In genomic region chr4:141394751-141395150, GRCm38 (mm10) we compare ENCODE assay signal across 11 mouse cellular contexts. TPM values are rescaled to one million over a fixed set of nuclear protein-coding genes. Genes with fewer than 3 reads are reported as not detected.
DNase-seq lines count a peak whose midpoint lies in the region; ATAC-seq and TF ChIP-seq lines count a peak whose summit lies in the region.
"Had no signal": no experiment of that assay in that cellular context is flagged by ENCODE, and none has a peak within 500 bp of the region (broad histone marks: within the 10 kb centered on the region; RNA-seq: fewer than 3 reads in every experiment).

No protein-coding gene starts in this region.

- no peak overlapping the region; the same call in 1 of the 2 replicates for H3K9ac ChIP-seq in forebrain, embryonic 12.5 days
- H3K9ac ChIP-seq in forebrain, postnatal 0 days: no peak overlapping the region
- no peak overlapping the region for H3K9ac ChIP-seq in lung, embryonic 15.5 days
- H3K9ac ChIP-seq in forebrain, embryonic 13.5 days: no peak overlapping the region
- H3K9ac ChIP-seq in liver, embryonic 15.5 days: no peak overlapping the region

- no peaks in the 10 kb centered on the region for H3K9me3 ChIP-seq in forebrain, embryonic 12.5 days
- no peaks in the 10 kb centered on the region for H3K9me3 ChIP-seq in forebrain, postnatal 0 days (ENCODE audit: low read length)
- H3K9me3 ChIP-seq in lung, embryonic 15.5 days: no peaks in the 10 kb centered on the region
- no peaks in the 10 kb centered on the region for H3K9me3 ChIP-seq in forebrain, embryonic 13.5 days (replicated peaks)
- H3K9me3 ChIP-seq in liver, embryonic 15.5 days (replicated peaks): no peaks in the 10 kb centered on the region

- peaks cover 4% of the 10 kb centered on the region for H3K4me1 ChIP-seq in forebrain, embryonic 12.5 days
- no peaks in the 10 kb centered on the region for H3K4me1 ChIP-seq in forebrain, postnatal 0 days (ENCODE audit: insufficient read depth)
- H3K4me1 ChIP-seq in lung, embryonic 15.5 days: peaks cover 9% of the 10 kb centered on the region; the same call in 1 of the 2 replicates
- no peaks in the 10 kb centered on the region for H3K4me1 ChIP-seq in forebrain, embryonic 13.5 days
- H3K4me1 ChIP-seq in liver, embryonic 15.5 days (replicated peaks): no peaks in the 10 kb centered on the region

- no peak for ATAC-seq in forebrain, embryonic 12.5 days (ENCODE audit: low FRiP score)
- ATAC-seq in forebrain, postnatal 0 days: no peak
- no peak for ATAC-seq in lung, embryonic 15.5 days (ENCODE audit: borderline replicate concordance, extremely low read depth, low FRiP score, low TSS enrichment)
- ATAC-seq in forebrain, embryonic 13.5 days: no peak
- ATAC-seq in liver, embryonic 15.5 days (ENCODE audit: insufficient read depth): no peak
- no peak for ATAC-seq in megakaryocyte, adult 5-6 weeks (ENCODE audit: poor library complexity, severe bottlenecking)

- H3K27me3 ChIP-seq in forebrain, embryonic 12.5 days: peaks cover 36% of the 10 kb centered on the region; the same call in 1 of the 2 replicates
- no peaks in the 10 kb centered on the region for H3K27me3 ChIP-seq in forebrain, postnatal 0 days (ENCODE audit: insufficient read depth, low read length)
- no peaks in the 10 kb centered on the region for H3K27me3 ChIP-seq in lung, embryonic 15.5 days
- peaks cover 13% of the 10 kb centered on the region for H3K27me3 ChIP-seq in forebrain, embryonic 13.5 days
- H3K27me3 ChIP-seq in liver, embryonic 15.5 days: peaks cover 16% of the 10 kb centered on the region

- H3K4me2 ChIP-seq in forebrain, embryonic 12.5 days: peak overlapping the region; percentile 19; the same call in 1 of the 2 replicates
- no peak overlapping the region for H3K4me2 ChIP-seq in forebrain, postnatal 0 days (ENCODE audit: low read depth)
- peak overlapping the region; percentile 38 for H3K4me2 ChIP-seq in lung, embryonic 15.5 days
- peak overlapping the region; percentile 33 for H3K4me2 ChIP-seq in forebrain, embryonic 13.5 days
- H3K4me2 ChIP-seq in liver, embryonic 15.5 days: peak overlapping the region; percentile 25

- no peak overlapping the region for H3K27ac ChIP-seq in forebrain, embryonic 12.5 days
- H3K27ac ChIP-seq in forebrain, postnatal 0 days (ENCODE audit: low read depth, low read length): no peak overlapping the region
- H3K27ac ChIP-seq in lung, embryonic 15.5 days: no peak overlapping the region
- no peak overlapping the region for H3K27ac ChIP-seq in forebrain, embryonic 13.5 days
- no peak overlapping the region for H3K27ac ChIP-seq in liver, embryonic 15.5 days (replicated peaks)

- DNase-seq in forebrain, postnatal 0 days: no peak
- no peak for DNase-seq in lung, adult 18-20 months
- no peak for DNase-seq in adrenal gland, postnatal 36 days
- DNase-seq: cerebellum, adult 11 months; gastrocnemius, postnatal 10 days had no signal

- no peak for TF ChIP-seq CTCF in forebrain, postnatal 0 days (IDR thresholded peaks at IDR 0.05; ENCODE audit: low read depth)

- no peaks in the 10 kb centered on the region for H3K36me3 ChIP-seq in forebrain, embryonic 12.5 days (replicated peaks)
- no peaks in the 10 kb centered on the region for H3K36me3 ChIP-seq in forebrain, postnatal 0 days (ENCODE audit: insufficient read depth)
- no peaks in the 10 kb centered on the region for H3K36me3 ChIP-seq in lung, embryonic 15.5 days
- H3K36me3 ChIP-seq in forebrain, embryonic 13.5 days (ENCODE audit: poor library complexity, severe bottlenecking): no peaks in the 10 kb centered on the region
- H3K36me3 ChIP-seq in liver, embryonic 15.5 days (replicated peaks): no peaks in the 10 kb centered on the region

- WGBS in forebrain, embryonic 12.5 days: 22% methylated on average over 16 of the region's 16 CpGs
- WGBS in forebrain, postnatal 0 days: 18% methylated on average over 16 of the region's 16 CpGs
- WGBS in lung, embryonic 15.5 days: 15% methylated on average over 16 of the region's 16 CpGs
- 21% methylated on average over 16 of the region's 16 CpGs for WGBS in forebrain, embryonic 13.5 days
- 22% methylated on average over 16 of the region's 16 CpGs for WGBS in liver, embryonic 15.5 days (ENCODE audit: insufficient replicate concordance)

- no peak overlapping the region for H3K4me3 ChIP-seq in forebrain, embryonic 12.5 days (replicated peaks)
- no peak overlapping the region for H3K4me3 ChIP-seq in forebrain, postnatal 0 days (ENCODE audit: low read depth, low read length)
- no peak overlapping the region for H3K4me3 ChIP-seq in lung, embryonic 15.5 days
- H3K4me3 ChIP-seq in forebrain, embryonic 13.5 days: no peak overlapping the region
- no peak overlapping the region for H3K4me3 ChIP-seq in liver, embryonic 15.5 days (replicated peaks)

RNA-seq across cellular contexts. Expression of gene Clcnka, which starts 3.8 kb away (rescaled TPM):
- polyA plus RNA-seq in forebrain, embryonic 12.5 days (2016; fragmentation: Nextera tagmentation; extraction: Ambion mirVana): not detected in 2 replicates
- 0.24 TPM in 1 of 2 replicates, not detected in the other for total RNA-seq in forebrain, postnatal 0 days (2014; rRNA removed)
- polyA plus RNA-seq in forebrain, postnatal 0 days (2015; fragmentation: Nextera tagmentation; extraction: Ambion mirVana): 0.10 TPM in 1 of 2 replicates, not detected in the other
- polyA plus RNA-seq in lung, embryonic 15.5 days (2015; fragmentation: Nextera tagmentation; extraction: Ambion mirVana): 0.19 and 0.54 TPM in 2 replicates
- 0.10 TPM in 1 of 2 replicates, not detected in the other for polyA plus RNA-seq in forebrain, embryonic 13.5 days (2015; fragmentation: Nextera tagmentation; extraction: Ambion mirVana)
- not detected in 2 replicates for polyA plus RNA-seq in liver, embryonic 15.5 days (2015; fragmentation: Nextera tagmentation; extraction: Ambion mirVana)
- not detected in 2 replicates for total RNA-seq in megakaryocyte, adult 5-6 weeks (2015)
- not detected in 2 replicates for total RNA-seq in megakaryocyte, adult 5-6 weeks (2017)
- not detected for total RNA-seq in adrenal gland, postnatal 36 days (2021)
- total RNA-seq: left cerebral cortex, adult 18-20 months had no signal

RNA-seq across cellular contexts. Expression of gene Clcnkb, which starts 21.1 kb away (rescaled TPM):
- not detected in 2 replicates for polyA plus RNA-seq in forebrain, embryonic 12.5 days (2016; fragmentation: Nextera tagmentation; extraction: Ambion mirVana)
- 0.08 TPM in 1 of 2 replicates, not detected in the other for total RNA-seq in forebrain, postnatal 0 days (2014; rRNA removed)
- 0.25 TPM in 1 of 2 replicates, not detected in the other for polyA plus RNA-seq in forebrain, postnatal 0 days (2015; fragmentation: Nextera tagmentation; extraction: Ambion mirVana)
- polyA plus RNA-seq in lung, embryonic 15.5 days (2015; fragmentation: Nextera tagmentation; extraction: Ambion mirVana): 0.16 TPM in 1 of 2 replicates, not detected in the other
- polyA plus RNA-seq in forebrain, embryonic 13.5 days (2015; fragmentation: Nextera tagmentation; extraction: Ambion mirVana): not detected in 2 replicates
- not detected in 2 replicates for polyA plus RNA-seq in liver, embryonic 15.5 days (2015; fragmentation: Nextera tagmentation; extraction: Ambion mirVana)
- total RNA-seq in megakaryocyte, adult 5-6 weeks (2015): not detected in 2 replicates
- total RNA-seq in megakaryocyte, adult 5-6 weeks (2017): not detected in 2 replicates
- not detected for total RNA-seq in adrenal gland, postnatal 36 days (2021)
- total RNA-seq: left cerebral cortex, adult 18-20 months had no signal

RNA-seq across cellular contexts. Expression of gene Hspb7, which starts 25.8 kb away (rescaled TPM):
- not detected in 2 replicates for polyA plus RNA-seq in forebrain, embryonic 12.5 days (2016; fragmentation: Nextera tagmentation; extraction: Ambion mirVana)
- not detected in 2 replicates for total RNA-seq in forebrain, postnatal 0 days (2014; rRNA removed)
- polyA plus RNA-seq in forebrain, postnatal 0 days (2015; fragmentation: Nextera tagmentation; extraction: Ambion mirVana): not detected in 2 replicates
- polyA plus RNA-seq in lung, embryonic 15.5 days (2015; fragmentation: Nextera tagmentation; extraction: Ambion mirVana): 3.2 and 4.8 TPM in 2 replicates
- polyA plus RNA-seq in forebrain, embryonic 13.5 days (2015; fragmentation: Nextera tagmentation; extraction: Ambion mirVana): not detected in 2 replicates
- polyA plus RNA-seq in liver, embryonic 15.5 days (2015; fragmentation: Nextera tagmentation; extraction: Ambion mirVana): 0.24 and 0.47 TPM in 2 replicates
- not detected in 2 replicates for total RNA-seq in megakaryocyte, adult 5-6 weeks (2015)
- not detected in 2 replicates for total RNA-seq in megakaryocyte, adult 5-6 weeks (2017)
- total RNA-seq in adrenal gland, postnatal 36 days (2021): under 1 TPM; 0.33 to 0.46 TPM

RNA-seq across cellular contexts. Expression of gene Fam131c, which starts 26.7 kb away (rescaled TPM):
- polyA plus RNA-seq in forebrain, embryonic 12.5 days (2016; fragmentation: Nextera tagmentation; extraction: Ambion mirVana): 1.00 and 1.1 TPM in 2 replicates
- total RNA-seq in forebrain, postnatal 0 days (2014; rRNA removed): 48.8 and 50.4 TPM in 2 replicates
- polyA plus RNA-seq in forebrain, postnatal 0 days (2015; fragmentation: Nextera tagmentation; extraction: Ambion mirVana): 28.9 and 37.0 TPM in 2 replicates
- 3.1 and 3.6 TPM in 2 replicates for polyA plus RNA-seq in lung, embryonic 15.5 days (2015; fragmentation: Nextera tagmentation; extraction: Ambion mirVana)
- polyA plus RNA-seq in forebrain, embryonic 13.5 days (2015; fragmentation: Nextera tagmentation; extraction: Ambion mirVana): 3.3 and 3.8 TPM in 2 replicates
- 0.08 TPM in 1 of 2 replicates, not detected in the other for polyA plus RNA-seq in liver, embryonic 15.5 days (2015; fragmentation: Nextera tagmentation; extraction: Ambion mirVana)
- total RNA-seq in megakaryocyte, adult 5-6 weeks (2015): not detected in 2 replicates
- total RNA-seq in megakaryocyte, adult 5-6 weeks (2017): not detected in 2 replicates
- 1 to 10 TPM; 1.8 to 2.7 TPM for total RNA-seq in adrenal gland, postnatal 36 days (2021)

RNA-seq across cellular contexts. Expression of gene Srarp, which starts 41.2 kb away (rescaled TPM):
- not detected in 2 replicates for polyA plus RNA-seq in forebrain, embryonic 12.5 days (2016; fragmentation: Nextera tagmentation; extraction: Ambion mirVana)
- total RNA-seq in forebrain, postnatal 0 days (2014; rRNA removed): 2.4 and 4.6 TPM in 2 replicates
- polyA plus RNA-seq in forebrain, postnatal 0 days (2015; fragmentation: Nextera tagmentation; extraction: Ambion mirVana): 0.63 and 0.69 TPM in 2 replicates
- not detected in 2 replicates for polyA plus RNA-seq in lung, embryonic 15.5 days (2015; fragmentation: Nextera tagmentation; extraction: Ambion mirVana)
- not detected in 2 replicates for polyA plus RNA-seq in forebrain, embryonic 13.5 days (2015; fragmentation: Nextera tagmentation; extraction: Ambion mirVana)
- not detected in 2 replicates for polyA plus RNA-seq in liver, embryonic 15.5 days (2015; fragmentation: Nextera tagmentation; extraction: Ambion mirVana)
- total RNA-seq in megakaryocyte, adult 5-6 weeks (2015): not detected in 2 replicates
- not detected in 2 replicates for total RNA-seq in megakaryocyte, adult 5-6 weeks (2017)
- total RNA-seq in adrenal gland, postnatal 36 days (2021): not detected
- total RNA-seq: gastrocnemius, postnatal 10 days had no signal
